ENCODE assay signal across 8 mouse cellular contexts in the genomic region with DNA sequence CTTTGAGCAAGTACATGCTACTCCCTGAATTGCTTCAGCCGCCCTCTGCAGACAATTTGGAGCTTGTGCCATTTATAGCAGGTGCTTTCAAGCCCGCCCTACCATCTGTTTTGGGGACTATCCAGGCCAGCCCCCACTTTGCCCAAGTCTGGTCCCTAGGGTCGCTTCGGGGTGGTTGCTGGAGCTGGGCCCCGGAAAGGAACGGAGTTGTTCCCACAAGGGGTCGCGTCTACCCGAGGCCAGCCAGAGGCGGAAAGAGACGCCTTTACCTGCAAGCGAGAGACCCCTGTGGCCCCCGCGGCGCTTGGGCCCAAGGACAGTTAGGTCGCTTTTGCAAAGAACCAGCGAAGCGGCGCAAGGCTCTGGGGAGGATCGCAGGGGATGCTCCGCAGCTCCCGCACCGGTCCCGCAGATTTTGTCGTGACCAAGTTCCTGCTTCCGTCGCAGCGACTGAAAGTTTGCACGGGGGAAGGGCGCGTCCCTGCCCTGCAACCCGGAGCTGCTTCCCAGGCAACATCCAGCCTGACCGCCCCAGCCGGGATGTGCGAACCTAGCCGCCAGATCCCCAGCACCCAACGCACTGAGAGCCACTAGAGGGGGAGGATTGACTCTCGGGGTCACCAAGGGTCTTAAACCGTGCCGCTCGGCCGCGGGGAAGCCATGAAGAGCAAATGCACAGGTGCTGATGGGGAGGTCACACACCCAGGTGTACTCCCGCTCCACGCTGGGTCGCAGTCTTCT. TPM values are rescaled to one million over a fixed set of nuclear protein-coding genes. Genes with fewer than 3 reads are reported as not detected.
DNase-seq lines count a peak whose midpoint lies in the region; ATAC-seq lines count a peak whose summit lies in the region.

A gene (minus strand): TSS at position 542 of the 741 bp plus-strand sequence.

- intact Hi-C loops in heart, postnatal 14 days (cut with DNase I), result no loop called here

- H3K36me3 ChIP-seq in forebrain, embryonic 12.5 days (replicated peaks), result no peaks in the 10 kb centered on the region
- H3K36me3 ChIP-seq in lung, embryonic 15.5 days, result no peaks in the 10 kb centered on the region

- H3K9me3 ChIP-seq in forebrain, embryonic 12.5 days, result no peaks in the 10 kb centered on the region
- no peaks in the 10 kb centered on the region for H3K9me3 ChIP-seq in lung, embryonic 15.5 days

- peak within 1 kb of the TSS; percentile 49 for H3K4me3 ChIP-seq in forebrain, embryonic 12.5 days (replicated peaks)
- peak within 1 kb of the TSS; percentile 55 for H3K4me3 ChIP-seq in lung, embryonic 15.5 days

- ATAC-seq in forebrain, embryonic 12.5 days (ENCODE audit: low FRiP score), result no peak
- peak; percentile 60 for ATAC-seq in lung, embryonic 15.5 days (ENCODE audit: borderline replicate concordance, extremely low read depth, low FRiP score, low TSS enrichment)
- peak; percentile 23; the same call in 1 of the 2 replicates for ATAC-seq in neutrophil, adult 5-6 weeks (ENCODE audit: extremely low read depth, insufficient number of reproducible peaks, low FRiP score, poor library complexity, severe bottlenecking)

- 1% methylated on average over 46 of the region's 46 CpGs for WGBS in forebrain, embryonic 12.5 days
- 1% methylated on average over 46 of the region's 46 CpGs for WGBS in lung, embryonic 15.5 days

- H3K4me1 ChIP-seq in forebrain, embryonic 12.5 days, result peaks cover 12% of the 10 kb centered on the region
- H3K4me1 ChIP-seq in lung, embryonic 15.5 days, result peaks cover 10% of the 10 kb centered on the region

- H3K4me2 ChIP-seq in forebrain, embryonic 12.5 days, result peak within 1 kb of the TSS; percentile 76
- peak within 1 kb of the TSS; percentile 85 for H3K4me2 ChIP-seq in lung, embryonic 15.5 days

- H3K9ac ChIP-seq in forebrain, embryonic 12.5 days, result peak within 1 kb of the TSS; percentile 54
- peak within 1 kb of the TSS; percentile 60 for H3K9ac ChIP-seq in lung, embryonic 15.5 days

- no peak within 1 kb of the TSS for H3K27ac ChIP-seq in forebrain, embryonic 12.5 days
- peak within 1 kb of the TSS; percentile 13 for H3K27ac ChIP-seq in lung, embryonic 15.5 days

- DNase-seq in R1 (ENCODE audit: low read depth, low spot score), result peak; percentile 62
- DNase-seq in cerebellum, adult 11-12 months, result peak; percentile 72
- DNase-seq in heart, postnatal 14 days, result peak; percentile 57 to 69
- DNase-seq in kidney, postnatal 25 days, result peak; percentile 69 to 80
- peak; percentile 70 for DNase-seq in urinary bladder, postnatal 14 days (ENCODE audit: low spot score)

- peaks cover 36% of the 10 kb centered on the region for H3K27me3 ChIP-seq in forebrain, embryonic 12.5 days
- peaks cover 10% of the 10 kb centered on the region; the same call in 1 of the 2 replicates for H3K27me3 ChIP-seq in lung, embryonic 15.5 days

RNA-seq across cellular contexts. Expression of the gene that starts here (rescaled TPM):
- polyA plus RNA-seq in forebrain, embryonic 12.5 days (2016; fragmentation: Nextera tagmentation; extraction: Ambion mirVana), result 1.1 TPM in 2 replicates
- 1 to 10 TPM; 5.5 to 7.4 TPM for total RNA-seq in heart, postnatal 14 days (2021)
- 6.1 and 7.4 TPM in 2 replicates for polyA plus RNA-seq in lung, embryonic 15.5 days (2015; fragmentation: Nextera tagmentation; extraction: Ambion mirVana)
- total RNA-seq in neutrophil, adult 5-6 weeks (2017), result 0.12 TPM in 1 of 2 replicates, not detected in the other

Comparison
In these comparisons a context has a peak if more than half of its experiments do, and no peak if none do; other contexts are left out.
1. Peak in ATAC-seq in neutrophil, adult 5-6 weeks; RNA of the gene not detected or under 1 TPM.